Mouse (Mus musculus) stomach, postnatal 0 days (tissue): ENCODE measurements around the gene Rnf8.

ENCODE experiments used
- CTCF ChIP-seq: IDR thresholded peaks from 2 replicates; pipeline ENCODE4 v1.5.1; 2016; ENCODE audit warnings: antibody characterized with exemption, low read depth, mild to moderate bottlenecking, moderate library complexity
- EP300 ChIP-seq: optimal IDR thresholded peaks from 2 replicates; pipeline ENCODE3; 2016; ENCODE audit warnings: antibody characterized with exemption

GRCm38 (mm10) chr17:29669936-29670335 is 55.3 kb downstream of the Rnf8 start:
- no peak for TF ChIP-seq EP300
- TF ChIP-seq CTCF = no peak
